Mouse (Mus musculus) brown adipose tissue, adult 24 weeks (tissue): ENCODE measurements around the gene Bpifa3. TPM values are rescaled to one million over a fixed set of nuclear protein-coding genes. Genes with fewer than 3 reads are reported as not detected.
"Not testable (repeated sequence)": the region's sequence is repeated elsewhere in the genome, so short reads cannot be mapped to it uniquely, and the experiment has no call there.

Experiments used
- H3K27ac ChIP-seq: fragments of 200-500 bp; replicated peaks from 2 replicates; pipeline ENCODE4 v1.5.1; 2012; ENCODE audit warnings: low read depth, mild to moderate bottlenecking, low read length
- H3K4me1 ChIP-seq: fragments of 200-500 bp; 2 replicates; pipeline ENCODE4 v1.6.1; 2012; ENCODE audit warnings: low read length, mixed read lengths; ENCODE audit not compliant: control insufficient read depth, insufficient read depth, insufficient read length
- H3K4me3 ChIP-seq: fragments of 200-500 bp; 2 replicates; pipeline ENCODE4 v1.5.1; 2012; ENCODE audit warnings: low read depth, mild to moderate bottlenecking, low read length, moderate library complexity; ENCODE audit not compliant: insufficient read depth
- polyA plus RNA-seq: library from polyadenylated mRNA; stranded (reverse); fragments of >200 nt; gene quantifications from 2 replicates; pipeline ENCODE4 v1.2.4, GENCODE M21; 2012; ENCODE audit not compliant: missing spikeins, insufficient read depth, insufficient read length

The Bpifa3 gene
- not detected in 2 replicates for polyA plus RNA-seq

GRCm38 (mm10) chr2:154130120-154130519 lies at the start of gene Bpifa3:
Gene Bpifa3 (plus strand): TSS chr2:154130336.
- Histone ChIP-seq H3K4me1 (no peaks in the 10 kb centered on the region), H3K4me3 (no peak within 1 kb of the TSS), H3K27ac (no peak within 1 kb of the TSS)

DNA sequence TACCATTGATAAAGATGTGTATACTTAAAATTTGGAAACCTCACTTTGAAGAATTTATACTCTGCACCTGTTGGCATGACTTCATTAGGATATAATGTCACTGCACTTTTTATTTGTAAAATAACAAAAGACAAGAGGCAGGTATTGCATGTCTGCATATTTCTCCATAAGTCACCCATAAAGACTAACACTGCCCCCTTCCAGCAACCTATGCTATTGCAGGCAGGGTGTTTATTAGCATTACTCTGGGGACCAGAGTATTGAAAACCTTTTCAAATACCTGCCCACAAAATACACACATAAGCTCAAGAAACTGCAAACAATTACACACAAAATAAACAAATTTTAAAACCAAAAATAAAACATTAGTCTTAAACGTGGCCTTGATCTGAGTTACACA lies 32.4 kb upstream of the Bpifa3 start:
- no peak overlapping the region for H3K4me3 ChIP-seq
- no peak overlapping the region for H3K27ac ChIP-seq
- no peaks in the 10 kb centered on the region for H3K4me1 ChIP-seq

DNA sequence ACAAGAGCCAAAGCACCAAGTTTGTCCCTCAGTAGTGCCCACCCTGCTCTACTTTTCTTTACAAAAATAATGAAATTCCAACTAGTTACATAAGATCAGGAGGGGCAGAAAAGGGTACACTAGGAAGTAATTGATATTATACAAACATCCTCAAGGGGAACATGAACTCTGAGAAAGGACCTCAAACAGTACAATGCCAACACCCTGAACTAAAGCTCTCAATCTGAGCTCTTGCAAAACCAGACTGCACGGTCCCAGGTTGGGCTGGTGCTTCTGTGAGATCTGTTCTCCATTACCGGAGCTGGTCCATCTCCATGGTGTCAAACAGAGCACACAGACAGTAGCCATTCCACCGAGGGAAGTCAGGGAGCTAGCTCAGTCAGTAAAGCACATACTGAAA lies 12.8 kb upstream of the Bpifa3 start:
- Histone ChIP-seq H3K4me1 (no peaks in the 10 kb centered on the region), H3K4me3 (no peak overlapping the region), H3K27ac (no peak overlapping the region)

DNA sequence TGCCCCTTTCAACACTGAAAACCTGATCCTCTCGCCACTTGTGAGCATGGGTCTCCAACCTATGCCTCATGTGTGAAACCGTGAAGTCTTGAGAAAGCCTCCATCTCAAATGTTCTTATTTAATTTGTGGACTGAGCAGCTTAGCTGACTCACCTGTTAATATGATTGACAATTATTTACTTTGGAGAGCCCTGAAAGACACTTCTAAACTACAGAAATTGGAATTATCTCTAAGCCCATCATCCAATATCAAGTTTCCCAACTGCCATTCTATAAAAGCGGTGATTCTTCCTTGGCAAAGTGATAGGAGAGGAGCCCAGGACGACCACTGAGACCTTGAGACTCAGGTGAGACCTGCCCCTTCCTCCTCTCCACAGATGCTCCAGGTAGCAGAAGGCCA lies 12.4 kb downstream of the Bpifa3 start, which contains the start of gene Bpifa1:
Gene Bpifa1, plus strand, starts transcription at position 301 of the 400 bp plus-strand sequence.
- Histone ChIP-seq H3K27ac (no peak within 1 kb of the TSS), H3K4me3 (no peak within 1 kb of the TSS), H3K4me1 (no peaks in the 10 kb centered on the region)

GRCm38 (mm10) chr2:154143735-154144134 lies 13.6 kb downstream of the Bpifa3 start:
- Histone ChIP-seq H3K27ac (no peak overlapping the region), H3K4me1 (no peaks in the 10 kb centered on the region), H3K4me3 (no peak overlapping the region)

GRCm38 (mm10) chr2:154147496-154147895 lies 17.4 kb downstream of the Bpifa3 start:
- H3K4me1 ChIP-seq = no peaks in the 10 kb centered on the region
- no peak overlapping the region for H3K27ac ChIP-seq
- no peak overlapping the region for H3K4me3 ChIP-seq

GRCm38 (mm10) chr2:154158433-154158832 lies 28.3 kb downstream of the Bpifa3 start:
- Histone ChIP-seq H3K4me3 (no peak overlapping the region), H3K4me1 (no peaks in the 10 kb centered on the region), H3K27ac (no peak overlapping the region)

DNA sequence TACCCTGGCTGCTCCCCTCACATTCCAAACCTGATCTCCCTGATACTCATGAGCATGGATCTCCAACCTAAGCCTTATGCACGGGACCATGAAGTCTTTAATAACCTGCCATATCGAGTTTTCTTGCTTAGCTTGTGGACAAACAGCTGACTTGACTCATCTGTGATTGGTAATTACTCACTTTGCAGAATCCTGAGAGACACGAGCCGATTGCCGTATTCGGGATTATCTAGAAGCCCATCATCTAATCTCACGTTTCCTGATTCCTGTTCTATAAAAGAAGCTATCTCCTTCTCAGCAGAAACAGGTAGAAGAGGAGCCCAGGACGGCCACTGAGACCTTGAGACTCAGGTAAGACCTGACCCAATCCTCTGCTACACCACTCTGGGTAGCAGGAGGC lies 32.2 kb downstream of the Bpifa3 start, which contains the start of gene Bpifa5:
Gene Bpifa5, plus strand, starts transcription at position 301 of the 400 bp plus-strand sequence.
- Histone ChIP-seq H3K4me3 (no peak within 1 kb of the TSS), H3K27ac (no peak within 1 kb of the TSS), H3K4me1 (no peaks in the 10 kb centered on the region)

DNA sequence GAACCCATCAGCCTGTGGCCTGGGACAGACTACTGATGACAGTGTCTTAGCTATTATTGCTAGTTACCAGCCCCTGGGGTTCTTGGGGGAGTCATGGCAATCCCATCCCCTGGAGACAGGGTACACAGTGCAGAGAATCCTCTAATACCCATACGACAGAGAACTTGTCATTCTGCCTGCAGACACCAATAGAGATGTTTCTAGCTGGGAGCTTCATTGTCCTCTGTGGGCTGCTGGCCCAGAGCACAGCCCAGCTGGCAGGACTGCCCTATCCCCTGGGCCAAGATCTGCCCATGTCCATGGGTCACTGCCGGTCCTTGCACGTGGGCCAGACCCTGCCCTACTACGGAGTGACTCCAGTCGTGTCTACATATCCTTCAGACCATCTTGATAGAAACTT lies 33.2 kb downstream of the Bpifa3 start:
- Histone ChIP-seq H3K27ac (no peak overlapping the region), H3K4me1 (no peaks in the 10 kb centered on the region), H3K4me3 (no peak overlapping the region)

DNA sequence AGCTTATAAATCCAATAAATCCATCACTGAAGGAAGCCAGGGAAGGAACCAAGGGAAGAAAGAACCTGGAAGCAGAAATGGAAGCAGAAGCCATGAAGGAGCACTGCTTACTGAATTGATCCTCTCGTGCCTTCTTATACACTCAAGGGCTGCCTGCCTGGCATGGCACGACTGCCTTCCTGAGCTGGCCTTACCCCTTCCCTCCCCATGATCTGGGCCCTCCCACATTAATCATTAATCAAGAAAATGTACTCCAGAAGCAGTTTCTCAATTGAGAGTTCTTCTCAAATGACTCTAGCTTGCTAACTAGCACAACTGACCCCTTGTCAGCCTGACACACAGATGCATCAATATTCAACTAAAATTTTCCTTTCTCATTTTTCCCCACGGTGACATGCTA lies 39.0 kb downstream of the Bpifa3 start:
- H3K27ac ChIP-seq = no peak overlapping the region
- H3K4me1 ChIP-seq = no peaks in the 10 kb centered on the region
- H3K4me3 ChIP-seq = no peak overlapping the region

GRCm38 (mm10) chr2:154171621-154172020 lies 41.5 kb downstream of the Bpifa3 start:
- Histone ChIP-seq H3K4me3 (no peak overlapping the region), H3K27ac (no peak overlapping the region), H3K4me1 (no peaks in the 10 kb centered on the region)

DNA sequence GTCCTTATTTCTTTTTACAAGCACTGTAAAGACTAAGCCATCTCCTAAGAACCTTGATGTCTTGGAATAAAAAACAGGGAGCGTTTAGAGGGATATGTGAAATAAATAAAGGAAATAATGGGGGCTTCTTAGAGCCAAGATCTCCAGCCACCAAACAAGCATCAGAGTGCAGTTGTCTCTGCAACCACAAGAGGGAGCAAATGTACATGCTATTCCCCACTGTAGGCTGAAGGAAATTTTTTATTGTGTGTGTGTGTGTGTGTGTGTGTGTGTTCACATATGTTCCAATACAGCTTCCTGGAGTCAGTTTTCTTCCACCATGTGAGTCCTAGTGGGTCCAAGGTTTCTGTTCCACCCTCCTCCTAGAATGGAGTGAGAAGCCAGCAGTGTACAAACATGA lies 43.2 kb downstream of the Bpifa3 start:
- Histone ChIP-seq H3K4me3 (no peak overlapping the region), H3K4me1 (no peaks in the 10 kb centered on the region), H3K27ac (no peak overlapping the region)

DNA sequence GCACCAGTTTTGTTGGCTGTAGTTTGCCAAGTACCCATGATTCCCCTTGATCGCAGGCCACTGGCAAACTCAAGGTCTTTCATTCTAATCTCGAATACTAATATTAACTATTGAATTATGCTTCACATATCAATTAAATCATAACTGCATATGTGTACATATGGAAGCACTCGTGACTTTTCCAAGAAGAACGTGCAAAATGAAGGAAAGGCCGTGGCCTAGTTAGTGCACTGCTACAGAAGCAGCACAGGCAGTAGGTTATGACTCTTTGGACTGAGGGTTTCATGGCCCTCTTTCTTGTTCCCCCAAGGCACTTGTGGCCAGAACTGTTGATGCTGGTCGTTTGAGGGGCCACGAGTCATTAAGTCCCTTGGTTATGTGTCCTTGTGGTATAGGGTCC lies 51.8 kb downstream of the Bpifa3 start:
- not testable (repeated sequence) for H3K4me1 ChIP-seq, H3K4me3 ChIP-seq, H3K27ac ChIP-seq

DNA sequence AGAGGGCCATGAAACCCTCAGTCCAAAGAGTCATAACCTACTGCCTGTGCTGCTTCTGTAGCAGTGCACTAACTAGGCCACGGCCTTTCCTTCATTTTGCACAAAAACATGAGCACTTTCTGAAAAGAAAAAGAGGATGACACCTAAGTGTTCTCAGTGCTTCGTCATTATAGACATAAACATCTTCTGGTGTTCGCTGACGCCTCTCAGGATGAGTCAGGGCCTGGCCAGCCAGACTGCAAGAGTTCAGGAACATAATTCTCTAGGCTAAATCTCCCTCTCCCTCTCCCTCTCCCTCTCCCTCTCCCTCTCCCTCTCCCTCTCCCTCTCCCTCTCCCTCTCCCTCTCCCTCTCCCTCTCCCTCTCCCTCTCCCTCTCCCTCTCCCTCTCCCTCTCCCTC lies 52.9 kb downstream of the Bpifa3 start:
- H3K4me1 ChIP-seq, H3K4me3 ChIP-seq: not testable (repeated sequence)

GRCm38 (mm10) chr2:154185319-154185718 lies 55.2 kb downstream of the Bpifa3 start:
- no peaks in the 10 kb centered on the region for H3K4me1 ChIP-seq

More for the DNA sequence above, 52.9 kb downstream of the Bpifa3 start:
- H3K27ac ChIP-seq = not testable (repeated sequence)

DNA sequence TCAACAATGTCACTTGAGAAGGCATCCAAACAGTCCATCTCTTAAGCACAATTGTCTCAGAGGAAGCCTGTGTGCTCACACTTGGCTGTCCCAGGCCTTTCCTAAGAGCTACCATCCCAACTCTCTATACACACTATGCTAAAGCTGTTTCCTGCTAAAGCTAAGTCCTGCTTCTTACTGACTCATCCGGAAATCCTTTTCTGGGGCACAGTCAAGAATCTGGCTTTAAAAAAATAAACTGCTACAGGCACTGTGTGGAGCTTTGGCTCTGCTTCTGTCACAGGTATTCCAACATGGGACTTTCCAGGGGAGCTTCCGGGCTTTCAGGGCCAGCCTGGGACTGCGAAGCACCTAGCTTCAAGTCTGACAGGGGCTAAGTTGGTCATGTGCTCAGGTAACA lies 55.6 kb downstream of the Bpifa3 start:
- H3K27ac ChIP-seq = no peak overlapping the region
- H3K4me1 ChIP-seq = no peaks in the 10 kb centered on the region
- H3K4me3 ChIP-seq = no peak overlapping the region

More at GRCm38 (mm10) chr2:154185319-154185718, 55.2 kb downstream of the Bpifa3 start:
- Histone ChIP-seq H3K4me3 (no peak overlapping the region), H3K27ac (no peak overlapping the region)

GRCm38 (mm10) chr2:154187468-154187867 lies 57.3 kb downstream of the Bpifa3 start:
- Histone ChIP-seq H3K4me1 (no peaks in the 10 kb centered on the region), H3K27ac (no peak overlapping the region), H3K4me3 (no peak overlapping the region)
